Mouse (Mus musculus) CD4-positive, CD25-positive, alpha-beta regulatory T cell, adult 2 months (primary cell): ENCODE results near the gene Dvl1.

Experiments used
- DNase-seq: peaks from one replicate; pipeline ENCODE4 v3.0.0-alpha.2; 2012; ENCODE audit warnings: low read depth, low spot score

Dvl1 gene

DNA sequence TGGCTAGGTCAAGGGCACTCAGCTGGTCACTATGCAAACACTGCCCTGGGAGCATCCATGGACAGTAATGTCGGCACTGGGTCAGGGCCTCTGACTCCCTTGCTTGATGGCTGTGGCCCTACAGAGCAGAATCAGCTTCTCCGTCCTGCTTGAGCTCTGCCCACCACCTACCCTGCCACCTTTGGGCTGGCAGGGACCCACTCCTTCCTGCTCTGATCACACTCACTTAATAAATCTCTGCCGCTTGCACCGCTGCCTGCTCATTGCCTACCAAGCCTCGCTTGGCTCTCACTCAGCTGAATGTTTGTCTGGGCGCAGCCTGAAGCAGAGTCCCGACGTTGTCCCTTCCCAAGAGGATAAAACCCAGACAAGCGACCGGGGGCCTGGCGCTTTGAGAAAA is 59.8 kb downstream of the Dvl1 start:
- DNase-seq: no peak

- no peak for DNase-seq
Measured at GRCm38 (mm10) chr4:155908281-155908680, 61.1 kb downstream of the Dvl1 start.

- no peak for DNase-seq
Measured at GRCm38 (mm10) chr4:155908751-155909150, 61.5 kb downstream of the Dvl1 start.
